ENCODE assay signal across 12 mouse cellular contexts in genomic region chr2:121630286-121630685, GRCm38 (mm10).
"Had no signal": no experiment of that assay in that cellular context is flagged by ENCODE, and none has a peak within 500 bp of the region (broad histone marks: within the 10 kb centered on the region; RNA-seq: fewer than 3 reads in every experiment).

No protein-coding gene starts in this region.

- DNase-seq: left cerebral cortex, postnatal 4 days; liver; liver, embryonic 13.5 days; liver, postnatal 0 days; lung, adult 18-20 months; lung, adult 2 months; lung, embryonic 14.5 days; lung, postnatal 10 days; lung, postnatal 14 days; lung, postnatal 36 days; lung, postnatal 4 days; midbrain, embryonic 14.5 days had no signal
